Mouse (Mus musculus) cerebellum, postnatal 25 days (tissue): ENCODE data around the gene Fam229a.
"Not testable (repeated sequence)": the region's sequence is repeated elsewhere in the genome, so short reads cannot be mapped to it uniquely, and the experiment has no call there.

Experiments used
- DNase-seq, 2 experiments: peaks; one replicate each; pipeline ENCODE4 v3.0.0; 2021; ENCODE audit warnings: mixed read lengths in 2 of 2

Gene Fam229a

GRCm38 (mm10) chr4:129525338-129525737 lies 34.3 kb downstream of the Fam229a start:
- DNase-seq: no peak

- no peak for DNase-seq
Observed at GRCm38 (mm10) chr4:129525889-129526288, 34.9 kb downstream of the Fam229a start.

- DNase-seq: not testable (repeated sequence)
Observed at GRCm38 (mm10) chr4:129528901-129529300, 37.9 kb downstream of the Fam229a start.

GRCm38 (mm10) chr4:129540012-129540411 lies 49.0 kb downstream of the Fam229a start:
- DNase-seq: peak in 1 of 2 experiments; percentile 45
